Mouse (Mus musculus) lung, postnatal 36 days (tissue): ENCODE data around the gene Apobr.

Source experiments
- DNase-seq: peaks from one replicate; pipeline ENCODE4 v3.0.0; 2022; ENCODE audit warnings: mixed read lengths

Apobr gene

GRCm38 (mm10) chr7:126601896-126602295 lies 17.2 kb downstream of the Apobr start:
- no peak for DNase-seq

GRCm38 (mm10) chr7:126602650-126603049 lies 17.9 kb downstream of the Apobr start:
- DNase-seq, result no peak

GRCm38 (mm10) chr7:126606611-126607010 lies 21.9 kb downstream of the Apobr start:
- DNase-seq, result no peak

GRCm38 (mm10) chr7:126607064-126607463 lies 22.3 kb downstream of the Apobr start:
- DNase-seq, result peak; percentile 78

- DNase-seq, result no peak
Measured at GRCm38 (mm10) chr7:126607796-126608195, 23.1 kb downstream of the Apobr start.

- no peak for DNase-seq
Measured at GRCm38 (mm10) chr7:126612736-126613135, 28.0 kb downstream of the Apobr start.

GRCm38 (mm10) chr7:126616707-126617106 lies 32.0 kb downstream of the Apobr start:
- DNase-seq, result peak; percentile 46

- no peak for DNase-seq
Measured at GRCm38 (mm10) chr7:126619559-126620275, 35.0 kb downstream of the Apobr start.

GRCm38 (mm10) chr7:126621452-126622359 lies 37.0 kb downstream of the Apobr start:
- peak; percentile 60 for DNase-seq

GRCm38 (mm10) chr7:126623381-126623780 lies 38.6 kb downstream of the Apobr start:
- no peak for DNase-seq

- DNase-seq, result peak; percentile 50
Measured at GRCm38 (mm10) chr7:126624774-126625173, 40.0 kb downstream of the Apobr start.

GRCm38 (mm10) chr7:126625369-126625768 lies 40.6 kb downstream of the Apobr start:
- DNase-seq, result peak; percentile 95

- DNase-seq, result no peak
Measured at GRCm38 (mm10) chr7:126625807-126626600, 41.3 kb downstream of the Apobr start.

- peak; percentile 30 for DNase-seq
Measured at GRCm38 (mm10) chr7:126628111-126628510, 43.4 kb downstream of the Apobr start.

- no peak for DNase-seq
Measured at GRCm38 (mm10) chr7:126629915-126630314, 45.2 kb downstream of the Apobr start.

- no peak for DNase-seq
Measured at GRCm38 (mm10) chr7:126630824-126631518, 46.2 kb downstream of the Apobr start, which contains the start of gene Nupr1. Nupr1 (minus strand) TSS chr7:126630861.

GRCm38 (mm10) chr7:126632478-126632877 lies 47.7 kb downstream of the Apobr start:
- no peak for DNase-seq

- no peak for DNase-seq
Measured at GRCm38 (mm10) chr7:126635375-126635774, 50.6 kb downstream of the Apobr start.

GRCm38 (mm10) chr7:126636733-126637520 lies 52.2 kb downstream of the Apobr start:
- DNase-seq, result peak; percentile 78
